Mouse (Mus musculus): ENCODE measurements around the gene Gm14743.
"Not testable (repeated sequence)": the region's sequence is repeated elsewhere in the genome, so short reads cannot be mapped to it uniquely, and the experiment has no call there.

- TF ChIP-seq GATA1, TAL1 (IDR thresholded peaks at IDR 0.05; ENCODE audit: low read length): not testable (repeated sequence)
These were observed at the start of gene Gm14743 for GRCm38 (mm10) chrX:78245821-78246220.
